Mouse (Mus musculus) olfactory bulb, adult 2 months (tissue): ENCODE results near the gene Adcy2. TPM values are rescaled to one million over a fixed set of nuclear protein-coding genes. Genes with fewer than 3 reads are reported as not detected.
A peak's percentile ranks its signal among the peaks of the same experiment; 100 is the strongest.

ENCODE experiments used
- H3K27ac ChIP-seq: fragments of 200-500 bp; 2 replicates; pipeline ENCODE4 v1.5.1; 2012; ENCODE audit warnings: low read depth, low read length; ENCODE audit not compliant: insufficient read depth
- H3K4me1 ChIP-seq: fragments of 200-500 bp; 2 replicates; pipeline ENCODE4 v1.6.1; 2012; ENCODE audit warnings: low read length; ENCODE audit not compliant: control insufficient read depth, insufficient read depth
- H3K4me3 ChIP-seq: fragments of 200-500 bp; 2 replicates; pipeline ENCODE4 v1.5.1; 2012; ENCODE audit warnings: mild to moderate bottlenecking, low read depth, low read length, moderate library complexity; ENCODE audit not compliant: insufficient read depth
- CTCF ChIP-seq: fragments of 200-500 bp; IDR thresholded peaks from 2 replicates; pipeline ENCODE4 v1.5.1; 2012; ENCODE audit warnings: low read depth, mild to moderate bottlenecking, low read length, moderate library complexity; ENCODE audit not compliant: insufficient read depth
- POLR2A ChIP-seq: fragments of 200-500 bp; IDR thresholded peaks from 2 replicates; pipeline ENCODE4 v1.6.1; 2012; ENCODE audit warnings: mild to moderate bottlenecking, low read depth, low read length, moderate library complexity; ENCODE audit not compliant: insufficient read depth
- WGBS: fragments of 180-500 bp; shearing (Covaris S2); methylation state at CpG from one replicate; pipeline ENCODE4 v1.1.7; 2018; 5-methylcytosine and 5-hydroxymethylcytosine counted together
- polyA plus RNA-seq: library from polyadenylated mRNA; stranded (reverse); fragments of >200 nt; gene quantifications from 2 replicates; pipeline ENCODE4 v1.2.4, GENCODE M21; 2012; ENCODE audit warnings: low replicate concordance; ENCODE audit not compliant: missing spikeins, insufficient read depth, insufficient read length

The Adcy2 gene
- polyA plus RNA-seq, 1 experiment = not detected

- Histone ChIP-seq H3K4me3 (no peak overlapping the region), H3K27ac (0 out of 2 replicates have a peak overlapping the region, but pooled peaks have one; percentile 1), H3K4me1 (peaks cover 18% of the 10 kb centered on the region)
- 75% methylated on average over 15 of the region's 15 CpGs for WGBS
- TF ChIP-seq POLR2A (no peak), CTCF (no peak)
Observed at GRCm38 (mm10) chr13:68984000-68984399, 15.3 kb downstream of the Adcy2 start.

GRCm38 (mm10) chr13:68981048-68981447 lies 18.3 kb downstream of the Adcy2 start:
- peaks cover 12% of the 10 kb centered on the region for H3K4me1 ChIP-seq
- TF ChIP-seq CTCF (no peak), POLR2A (no peak)
- H3K27ac ChIP-seq = no peak overlapping the region
- H3K4me3 ChIP-seq = no peak overlapping the region
- whole genome bisulfite sequencing = 83% methylated on average over 2 of the region's 2 CpGs

GRCm38 (mm10) chr13:68973143-68973542 lies 26.2 kb downstream of the Adcy2 start:
- 50% methylated on average over 3 of the region's 3 CpGs for WGBS
- Histone ChIP-seq H3K4me1 (peaks cover 17% of the 10 kb centered on the region; the same call in 1 of the 2 replicates), H3K27ac (0 out of 2 replicates have a peak overlapping the region, but pooled peaks have one; percentile 34), H3K4me3 (no peak overlapping the region)
- no peak for TF ChIP-seq CTCF
- TF ChIP-seq POLR2A = no peak

GRCm38 (mm10) chr13:68961580-68961979 lies 37.8 kb downstream of the Adcy2 start:
- 68% methylated on average over 5 of the region's 5 CpGs for WGBS
- peaks cover 4% of the 10 kb centered on the region; the same call in 1 of the 2 replicates for H3K4me1 ChIP-seq
- H3K4me3 ChIP-seq = no peak overlapping the region
- no peak overlapping the region for H3K27ac ChIP-seq
- TF ChIP-seq POLR2A = no peak
- TF ChIP-seq CTCF = no peak

- Histone ChIP-seq H3K4me3 (no peak overlapping the region), H3K4me1 (peaks cover 4% of the 10 kb centered on the region; the same call in 1 of the 2 replicates), H3K27ac (no peak overlapping the region)
- no peak for TF ChIP-seq POLR2A
- no peak for TF ChIP-seq CTCF
- 78% methylated on average over 6 of the region's 6 CpGs for WGBS
Observed at GRCm38 (mm10) chr13:68960513-68960912, 38.8 kb downstream of the Adcy2 start.

GRCm38 (mm10) chr13:68959406-68959805 lies 39.9 kb downstream of the Adcy2 start:
- Histone ChIP-seq H3K27ac (no peak overlapping the region), H3K4me1 (peaks cover 4% of the 10 kb centered on the region; the same call in 1 of the 2 replicates), H3K4me3 (no peak overlapping the region)
- 92% methylated on average over 4 of the region's 4 CpGs for WGBS
- TF ChIP-seq CTCF = no peak
- no peak for TF ChIP-seq POLR2A

- Histone ChIP-seq H3K4me1 (0 out of 2 replicates have a peak, but pooled peaks cover 2% of the 10 kb centered on the region), H3K4me3 (no peak overlapping the region), H3K27ac (no peak overlapping the region)
- WGBS = 76% methylated on average over 2 of the region's 2 CpGs
- no peak for TF ChIP-seq POLR2A
- TF ChIP-seq CTCF = no peak
Observed at GRCm38 (mm10) chr13:68942735-68943134, 56.6 kb downstream of the Adcy2 start.

- no peak for TF ChIP-seq CTCF
- TF ChIP-seq POLR2A = no peak
- WGBS = 67% methylated on average over 1 of the region's 1 CpGs
Observed at GRCm38 (mm10) chr13:68941429-68941828, 57.9 kb downstream of the Adcy2 start.

GRCm38 (mm10) chr13:68932283-68932647 lies 67.1 kb downstream of the Adcy2 start:
- TF ChIP-seq CTCF (no peak), POLR2A (no peak)
- H3K27ac ChIP-seq = no peak overlapping the region
- H3K4me3 ChIP-seq = no peak overlapping the region
- 49% methylated on average over 1 of the region's 1 CpGs for WGBS
- H3K4me1 ChIP-seq = peaks cover 13% of the 10 kb centered on the region; the same call in 1 of the 2 replicates

More at GRCm38 (mm10) chr13:68941429-68941828, 57.9 kb downstream of the Adcy2 start:
- Histone ChIP-seq H3K27ac (no peak overlapping the region), H3K4me3 (no peak overlapping the region), H3K4me1 (0 out of 2 replicates have a peak, but pooled peaks cover 2% of the 10 kb centered on the region)

GRCm38 (mm10) chr13:68931602-68932282 lies 67.6 kb downstream of the Adcy2 start:
- Histone ChIP-seq H3K4me1 (peaks cover 13% of the 10 kb centered on the region; the same call in 1 of the 2 replicates), H3K4me3 (no peak overlapping the region), H3K27ac (no peak overlapping the region)
- WGBS = 57% methylated on average over 8 of the region's 8 CpGs
- TF ChIP-seq CTCF (no peak), POLR2A (no peak)
